Mouse (Mus musculus): ENCODE measurements around the gene Olfr433.
"Not testable (repeated sequence)": the region's sequence is repeated elsewhere in the genome, so short reads cannot be mapped to it uniquely, and the experiment has no call there.

Olfr433 gene

GRCm38 (mm10) chr1:174040523-174041177 is at the start of gene Olfr433:
Gene Olfr433 (plus strand): TSS chr1:174040705.
- DNase-seq (ENCODE audit: extremely low read depth, low read depth, low spot score), result no peak

GRCm38 (mm10) chr1:173995003-173995402 is 45.5 kb upstream of the Olfr433 start:
- no peak for DNase-seq (ENCODE audit: extremely low read depth, low read depth, low spot score)

GRCm38 (mm10) chr1:174004352-174005109 is 36.0 kb upstream of the Olfr433 start:
- DNase-seq (ENCODE audit: extremely low read depth, low read depth, low spot score), result not testable (repeated sequence)

GRCm38 (mm10) chr1:174007050-174007449 is 33.5 kb upstream of the Olfr433 start:
- DNase-seq (ENCODE audit: extremely low read depth, low read depth, low spot score), result not testable (repeated sequence)

DNA sequence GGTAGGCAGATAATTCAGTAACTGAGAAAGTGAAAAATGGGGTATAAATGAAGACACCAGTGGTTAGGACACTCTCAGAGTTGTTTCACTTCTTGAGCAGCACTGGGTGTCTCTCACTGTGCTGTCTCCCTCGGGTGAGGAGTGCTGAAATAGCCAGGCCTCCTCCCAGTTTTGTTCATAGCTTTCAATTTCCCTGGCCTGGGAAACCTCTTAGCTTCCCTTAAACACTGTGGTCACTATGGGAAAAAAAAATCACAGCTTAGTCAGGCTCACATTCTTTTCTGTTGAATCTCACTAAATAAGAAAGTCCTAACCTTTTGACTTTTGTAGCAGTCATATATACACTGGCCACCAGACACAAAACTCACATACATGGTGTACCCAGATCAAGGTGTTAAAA is 8.8 kb upstream of the Olfr433 start, which contains the start of gene Ifi205:
Ifi205 (minus strand) TSS at position 113 of the 400 bp plus-strand sequence.
- no peak for DNase-seq (ENCODE audit: extremely low read depth, low read depth, low spot score)

DNA sequence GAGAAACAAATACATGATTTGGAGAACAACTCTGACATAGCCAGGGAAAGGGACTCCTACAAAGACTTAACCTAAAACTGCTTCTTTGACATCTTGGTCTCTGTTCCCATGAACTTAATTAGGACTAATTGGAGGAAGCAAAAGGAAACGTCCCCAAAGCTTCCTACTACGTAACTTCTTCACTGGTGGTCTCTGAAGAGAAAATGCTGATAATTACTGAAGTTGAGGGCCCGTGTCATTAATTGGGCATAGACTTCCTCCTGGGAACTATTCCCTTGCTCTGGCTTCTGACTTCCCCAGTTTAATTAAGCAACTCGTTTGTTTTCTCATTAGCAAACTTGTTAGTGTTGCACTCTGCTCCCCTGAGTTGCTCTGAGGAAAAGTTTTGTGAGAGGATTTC is 4.7 kb upstream of the Olfr433 start:
- DNase-seq (ENCODE audit: extremely low read depth, low read depth, low spot score), result no peak

DNA sequence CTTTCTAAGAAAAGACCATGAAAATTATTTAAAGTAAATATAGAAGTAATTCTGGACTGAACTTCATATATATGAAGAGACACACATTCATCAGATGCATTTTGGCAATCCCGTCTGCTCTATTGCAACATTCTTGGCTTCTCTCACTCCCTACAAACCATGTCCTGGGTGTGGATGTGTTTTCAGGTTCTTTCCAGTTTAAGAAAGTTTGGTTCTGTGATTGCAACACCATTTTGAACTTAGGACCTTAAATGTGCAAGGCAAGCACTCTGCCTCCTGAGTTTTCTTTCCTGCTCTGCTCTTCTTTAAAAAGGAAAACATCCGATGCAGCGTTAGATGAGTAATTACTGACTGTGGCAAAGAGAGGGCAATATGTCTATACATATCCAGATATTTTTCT is 2.0 kb upstream of the Olfr433 start:
- DNase-seq (ENCODE audit: extremely low read depth, low read depth, low spot score), result no peak

- DNase-seq (ENCODE audit: extremely low read depth, low read depth, low spot score), result not testable (repeated sequence)
These were observed 1.8 kb downstream of the Olfr433 start for GRCm38 (mm10) chr1:174042091-174042884.

- no peak for DNase-seq (ENCODE audit: extremely low read depth, low read depth, low spot score)
These were observed 3.9 kb downstream of the Olfr433 start for GRCm38 (mm10) chr1:174044431-174044830.

DNA sequence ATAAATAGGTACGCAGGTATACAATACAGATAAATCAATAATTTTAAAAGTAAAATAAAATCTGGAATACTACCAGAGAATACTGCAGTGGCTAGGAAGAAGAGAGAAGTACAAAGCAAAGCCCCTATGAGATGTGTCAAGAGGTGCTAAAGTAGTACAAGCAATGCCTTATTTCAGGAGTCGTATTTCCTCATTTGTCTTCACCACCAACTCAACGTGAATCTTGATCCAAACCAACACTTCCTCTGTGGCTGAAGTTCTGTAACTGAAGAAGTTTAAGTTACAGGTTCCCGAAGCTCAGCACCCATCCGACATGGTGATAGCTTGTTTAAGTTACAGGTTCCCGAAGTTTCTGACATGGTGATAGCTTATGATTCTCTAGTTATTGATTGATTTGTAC is 7.7 kb downstream of the Olfr433 start:
- not testable (repeated sequence) for DNase-seq (ENCODE audit: extremely low read depth, low read depth, low spot score)

DNA sequence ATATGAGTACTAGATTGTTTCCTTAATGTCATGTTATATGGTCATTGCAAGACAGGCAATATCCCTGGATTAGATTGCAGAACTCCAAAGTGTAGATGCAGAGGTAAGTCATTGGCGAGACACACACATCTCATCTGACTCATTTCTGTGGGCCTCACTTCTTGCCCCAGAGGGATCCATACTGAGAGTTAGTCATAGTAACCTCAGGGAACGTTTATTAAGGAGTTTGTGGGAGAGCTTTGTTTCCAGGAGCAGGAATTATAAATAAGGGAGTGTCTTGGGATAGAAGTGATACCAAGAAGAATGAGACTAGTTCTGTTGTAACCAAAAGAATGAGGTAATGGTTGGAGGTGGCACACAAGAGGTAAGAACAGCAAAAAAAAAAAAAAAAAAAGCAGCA is 8.4 kb downstream of the Olfr433 start, which contains the start of gene Olfr432:
Olfr432 (plus strand) TSS at position 313 of the 400 bp plus-strand sequence.
- DNase-seq (ENCODE audit: extremely low read depth, low read depth, low spot score), result no peak

GRCm38 (mm10) chr1:174049357-174049756 is 8.9 kb downstream of the Olfr433 start:
- not testable (repeated sequence) for DNase-seq (ENCODE audit: extremely low read depth, low read depth, low spot score)

- no peak for DNase-seq (ENCODE audit: extremely low read depth, low read depth, low spot score)
These were observed 10.0 kb downstream of the Olfr433 start for GRCm38 (mm10) chr1:174050532-174050931.

GRCm38 (mm10) chr1:174051515-174051914 is 11.0 kb downstream of the Olfr433 start:
- DNase-seq (ENCODE audit: extremely low read depth, low read depth, low spot score), result no peak

DNA sequence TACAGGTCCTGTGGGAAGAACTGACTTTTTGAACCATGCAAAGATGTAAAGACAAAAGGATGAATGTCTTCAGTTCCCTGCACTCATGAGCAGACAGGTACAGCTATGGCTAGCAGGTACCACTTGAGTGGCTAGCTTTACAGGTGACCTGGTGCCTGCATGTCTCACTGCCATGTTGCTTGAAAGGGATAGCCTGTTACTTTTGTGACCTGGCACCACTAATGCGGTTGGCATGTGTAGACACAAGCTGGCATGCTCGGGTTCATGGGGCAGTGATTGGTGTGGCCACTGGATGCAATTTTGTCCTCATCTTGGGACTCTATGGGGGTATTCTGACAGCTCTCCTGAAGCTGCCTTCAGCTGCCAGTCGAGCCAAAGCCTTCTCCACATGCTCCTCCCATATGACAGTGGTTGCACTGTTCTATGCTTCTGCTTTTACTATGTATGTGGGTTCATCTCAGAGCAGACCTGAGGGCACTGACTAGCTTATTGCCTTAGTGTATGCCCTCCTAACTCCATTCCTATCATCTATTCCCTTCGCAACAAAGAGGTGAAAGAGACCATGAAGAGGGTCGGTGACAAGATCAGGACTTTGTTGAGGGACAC is 11.5 kb downstream of the Olfr433 start:
- no peak for DNase-seq (ENCODE audit: extremely low read depth, low read depth, low spot score)

DNA sequence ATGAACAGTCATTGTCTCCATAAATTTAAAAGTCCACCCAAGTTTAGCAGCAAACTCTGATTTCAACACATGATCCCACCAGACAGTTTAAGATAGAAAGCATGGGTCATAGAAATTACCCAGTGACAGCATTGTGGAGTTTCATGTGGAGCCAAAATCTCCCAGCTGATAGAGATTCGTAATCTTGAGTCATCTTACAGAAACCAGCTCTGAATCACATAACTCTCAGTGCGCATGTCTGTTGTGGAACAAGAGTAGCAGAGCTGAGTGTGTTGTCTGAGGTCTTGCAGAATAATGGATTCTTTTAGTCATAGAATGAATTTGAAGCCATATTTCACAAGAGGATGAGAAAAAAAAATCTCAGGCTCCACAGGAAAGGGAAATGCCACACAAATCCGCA is 12.5 kb downstream of the Olfr433 start:
- no peak for DNase-seq (ENCODE audit: extremely low read depth, low read depth, low spot score)

- DNase-seq (ENCODE audit: extremely low read depth, low read depth, low spot score), result no peak
These were observed 14.7 kb downstream of the Olfr433 start for GRCm38 (mm10) chr1:174055248-174055647.

- DNase-seq (ENCODE audit: extremely low read depth, low read depth, low spot score), result no peak
These were observed 25.8 kb downstream of the Olfr433 start, which contains the start of gene Olfr430 for GRCm38 (mm10) chr1:174066305-174066704. Gene Olfr430 (plus strand): TSS chr1:174066605.

DNA sequence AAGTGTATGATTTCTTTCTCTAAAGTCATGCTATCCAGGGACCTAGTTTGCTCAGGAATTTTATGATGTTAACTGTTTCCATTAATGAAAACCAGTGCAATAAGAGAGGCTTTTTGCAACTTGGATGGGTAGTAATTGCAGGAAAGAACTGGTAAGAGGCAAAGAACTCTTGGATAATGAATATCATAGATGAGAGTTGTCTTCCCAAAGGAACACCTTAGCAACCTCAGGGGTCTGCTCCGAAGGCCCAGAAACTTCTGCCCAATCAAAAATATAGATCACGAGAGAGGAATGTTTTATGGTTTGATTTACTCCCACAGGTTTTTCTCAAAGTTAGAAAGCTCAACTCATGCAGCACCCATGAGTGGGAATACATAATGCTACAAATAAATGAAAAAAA is 43.5 kb downstream of the Olfr433 start, which contains the start of gene Olfr429:
Olfr429 (plus strand) TSS at position 301 of the 400 bp plus-strand sequence.
- DNase-seq (ENCODE audit: extremely low read depth, low read depth, low spot score), result no peak

All from fat pad, adult 2 months (tissue).